Mouse (Mus musculus): ENCODE data around the gene Pde4d. TPM values are rescaled to one million over a fixed set of nuclear protein-coding genes. Genes with fewer than 3 reads are reported as not detected.

The Pde4d gene
- polyA plus RNA-seq, 1 experiment from 2014 or later = 13.0 TPM

GRCm38 (mm10) chr13:109907634-109908033 is 1457.9 kb downstream of the Pde4d start:
- Histone ChIP-seq H3K4me2 (replicated peaks; ENCODE audit: low read depth) (no peak overlapping the region), H3K4me3 (ENCODE audit: low read depth, low read length) (no peak overlapping the region), H3K9me3 (ENCODE audit: control insufficient read depth, low read length) (no peaks in the 10 kb centered on the region), H3K36me3 (ENCODE audit: control insufficient read depth, insufficient read depth, low read length) (no peaks in the 10 kb centered on the region), H3K27ac (replicated peaks) (no peak overlapping the region), H3K27me3 (ENCODE audit: control insufficient read depth, insufficient read depth, low read length) (no peaks in the 10 kb centered on the region), H3K4me1 (replicated peaks; ENCODE audit: control insufficient read depth, insufficient read depth) (no peaks in the 10 kb centered on the region), H3K9ac (ENCODE audit: low read length) (no peak overlapping the region)
- 28% methylated on average over 9 of the region's 9 CpGs for WGBS
- TF ChIP-seq CTCF (IDR thresholded peaks at IDR 0.05; ENCODE audit: low read depth) (peak; percentile 87), EP300 (optimal IDR thresholded peaks at IDR 0.05) (no peak)
- ATAC-seq (ENCODE audit: low FRiP score, low TSS enrichment) (0 out of 2 replicates have a peak, but pooled peaks have one; percentile 33), DNase-seq (ENCODE audit: low spot score) (peak; percentile 71)

GRCm38 (mm10) chr13:109908386-109908785 is 1458.6 kb downstream of the Pde4d start:
- WGBS = 59% methylated on average over 3 of the region's 3 CpGs
- Histone ChIP-seq H3K27me3 (ENCODE audit: control insufficient read depth, insufficient read depth, low read length) (no peaks in the 10 kb centered on the region), H3K36me3 (ENCODE audit: control insufficient read depth, insufficient read depth, low read length) (no peaks in the 10 kb centered on the region), H3K9ac (ENCODE audit: low read length) (no peak overlapping the region), H3K4me2 (replicated peaks; ENCODE audit: low read depth) (no peak overlapping the region), H3K9me3 (ENCODE audit: control insufficient read depth, low read length) (no peaks in the 10 kb centered on the region), H3K4me3 (ENCODE audit: low read depth, low read length) (no peak overlapping the region), H3K4me1 (replicated peaks; ENCODE audit: control insufficient read depth, insufficient read depth) (no peaks in the 10 kb centered on the region), H3K27ac (replicated peaks) (no peak overlapping the region)
- no peak for DNase-seq (ENCODE audit: low spot score)
- no peak for TF ChIP-seq EP300 (optimal IDR thresholded peaks at IDR 0.05)
- TF ChIP-seq CTCF (IDR thresholded peaks at IDR 0.05; ENCODE audit: low read depth) = no peak
- ATAC-seq (ENCODE audit: low FRiP score, low TSS enrichment) = no peak

- Histone ChIP-seq H3K4me1 (replicated peaks; ENCODE audit: control insufficient read depth, insufficient read depth) (no peaks in the 10 kb centered on the region), H3K27ac (replicated peaks) (no peak overlapping the region), H3K36me3 (ENCODE audit: control insufficient read depth, insufficient read depth, low read length) (no peaks in the 10 kb centered on the region), H3K27me3 (ENCODE audit: control insufficient read depth, insufficient read depth, low read length) (no peaks in the 10 kb centered on the region), H3K9ac (ENCODE audit: low read length) (no peak overlapping the region), H3K9me3 (ENCODE audit: control insufficient read depth, low read length) (no peaks in the 10 kb centered on the region), H3K4me2 (replicated peaks; ENCODE audit: low read depth) (no peak overlapping the region), H3K4me3 (ENCODE audit: low read depth, low read length) (no peak overlapping the region)
- no peak for ATAC-seq (ENCODE audit: low FRiP score, low TSS enrichment)
- 62% methylated on average over 8 of the region's 8 CpGs for WGBS
- no peak for TF ChIP-seq EP300 (optimal IDR thresholded peaks at IDR 0.05)
- TF ChIP-seq CTCF (IDR thresholded peaks at IDR 0.05; ENCODE audit: low read depth) = no peak
- no peak for DNase-seq (ENCODE audit: low spot score)
Measured at GRCm38 (mm10) chr13:109909111-109909510, 1459.4 kb downstream of the Pde4d start.

- H3K4me1 ChIP-seq (replicated peaks; ENCODE audit: control insufficient read depth, insufficient read depth) = no peaks in the 10 kb centered on the region
- H3K9me3 ChIP-seq (ENCODE audit: control insufficient read depth, low read length) = no peaks in the 10 kb centered on the region
- WGBS = 91% methylated on average over 8 of the region's 8 CpGs
- DNase-seq (ENCODE audit: low spot score) (no peak), ATAC-seq (ENCODE audit: low FRiP score, low TSS enrichment) (no peak)
- no peak overlapping the region for H3K4me3 ChIP-seq (ENCODE audit: low read depth, low read length)
- no peak overlapping the region for H3K27ac ChIP-seq (replicated peaks)
- H3K9ac ChIP-seq (ENCODE audit: low read length) = no peak overlapping the region
- no peaks in the 10 kb centered on the region for H3K27me3 ChIP-seq (ENCODE audit: control insufficient read depth, insufficient read depth, low read length)
- H3K36me3 ChIP-seq (ENCODE audit: control insufficient read depth, insufficient read depth, low read length) = no peaks in the 10 kb centered on the region
- no peak overlapping the region for H3K4me2 ChIP-seq (replicated peaks; ENCODE audit: low read depth)
- TF ChIP-seq EP300 (optimal IDR thresholded peaks at IDR 0.05) (no peak), CTCF (IDR thresholded peaks at IDR 0.05; ENCODE audit: low read depth) (no peak)
Measured at GRCm38 (mm10) chr13:109910915-109911314, 1461.2 kb downstream of the Pde4d start.

- DNase-seq (ENCODE audit: low spot score) (no peak), ATAC-seq (ENCODE audit: low FRiP score, low TSS enrichment) (no peak)
- TF ChIP-seq EP300 (optimal IDR thresholded peaks at IDR 0.05) = no peak
- no peak for TF ChIP-seq CTCF (IDR thresholded peaks at IDR 0.05; ENCODE audit: low read depth)
Measured at GRCm38 (mm10) chr13:109912635-109913034, 1462.9 kb downstream of the Pde4d start.

GRCm38 (mm10) chr13:109914246-109914645 is 1464.5 kb downstream of the Pde4d start:
- H3K36me3 ChIP-seq (ENCODE audit: control insufficient read depth, insufficient read depth, low read length) = no peaks in the 10 kb centered on the region; the same call in 1 of the 2 replicates
- H3K4me3 ChIP-seq (ENCODE audit: low read depth, low read length) = no peak overlapping the region
- TF ChIP-seq EP300 (optimal IDR thresholded peaks at IDR 0.05) (no peak), CTCF (IDR thresholded peaks at IDR 0.05; ENCODE audit: low read depth) (no peak)
- DNase-seq (ENCODE audit: low spot score) (no peak), ATAC-seq (ENCODE audit: low FRiP score, low TSS enrichment) (no peak)
- WGBS = 84% methylated on average over 13 of the region's 13 CpGs
- no peaks in the 10 kb centered on the region for H3K9me3 ChIP-seq (ENCODE audit: control insufficient read depth, low read length)
- no peak overlapping the region for H3K4me2 ChIP-seq (replicated peaks; ENCODE audit: low read depth)
- H3K27me3 ChIP-seq (ENCODE audit: control insufficient read depth, insufficient read depth, low read length) = no peaks in the 10 kb centered on the region
- H3K27ac ChIP-seq (replicated peaks) = no peak overlapping the region
- H3K9ac ChIP-seq (ENCODE audit: low read length) = no peak overlapping the region
- no peaks in the 10 kb centered on the region for H3K4me1 ChIP-seq (replicated peaks; ENCODE audit: control insufficient read depth, insufficient read depth)

More at GRCm38 (mm10) chr13:109912635-109913034, 1462.9 kb downstream of the Pde4d start:
- no peak overlapping the region for H3K4me3 ChIP-seq (ENCODE audit: low read depth, low read length)
- no peak overlapping the region for H3K27ac ChIP-seq (replicated peaks)
- H3K4me1 ChIP-seq (replicated peaks; ENCODE audit: control insufficient read depth, insufficient read depth) = no peaks in the 10 kb centered on the region
- H3K9me3 ChIP-seq (ENCODE audit: control insufficient read depth, low read length) = no peaks in the 10 kb centered on the region
- 87% methylated on average over 4 of the region's 4 CpGs for WGBS
- H3K27me3 ChIP-seq (ENCODE audit: control insufficient read depth, insufficient read depth, low read length) = no peaks in the 10 kb centered on the region
- H3K36me3 ChIP-seq (ENCODE audit: control insufficient read depth, insufficient read depth, low read length) = no peaks in the 10 kb centered on the region; the same call in 1 of the 2 replicates
- H3K4me2 ChIP-seq (replicated peaks; ENCODE audit: low read depth) = no peak overlapping the region
- no peak overlapping the region for H3K9ac ChIP-seq (ENCODE audit: low read length)

All from stomach, postnatal 0 days (tissue).